Mouse (Mus musculus) limb, embryonic 11.5 days (tissue): ENCODE results near the gene Tmem184b. TPM values are rescaled to one million over a fixed set of nuclear protein-coding genes. Genes with fewer than 3 reads are reported as not detected.

ENCODE experiments used
- ATAC-seq: fragments of 200-750 bp; cut with Nextera tagmentation; 2 replicates; pipeline ENCODE4 v1.8.0; 2017; ENCODE audit warnings: low read depth; ENCODE audit not compliant: insufficient number of reproducible peaks, low FRiP score, low TSS enrichment
- DNase-seq: peaks from one replicate; pipeline ENCODE4 v3.0.0-alpha.2; 2015; ENCODE audit warnings: low spot score
- H3K27ac ChIP-seq: fragments of 300-500 bp; sonication (generic); replicated peaks from 2 replicates; pipeline ENCODE4 v1.5.1; 2014; ENCODE audit warnings: low read depth, mild to moderate bottlenecking, low read length
- H3K27me3 ChIP-seq: fragments of 300-500 bp; sonication (generic); 2 replicates; pipeline ENCODE4 v1.6.1; 2014; ENCODE audit warnings: mild to moderate bottlenecking, low read length, mixed read lengths; ENCODE audit not compliant: control insufficient read depth, insufficient read depth
- H3K36me3 ChIP-seq: fragments of 300-500 bp; sonication (generic); 2 replicates; pipeline ENCODE4 v1.6.1; 2014; ENCODE audit warnings: mild to moderate bottlenecking, low read length, moderate library complexity, mixed read lengths; ENCODE audit not compliant: control insufficient read depth, insufficient read depth
- H3K4me1 ChIP-seq: fragments of 300-500 bp; sonication (generic); 2 replicates; pipeline ENCODE4 v1.6.1; 2014; ENCODE audit warnings: low read length, mixed read lengths; ENCODE audit not compliant: control insufficient read depth, insufficient read depth
- H3K4me2 ChIP-seq: fragments of 300-500 bp; sonication (generic); 2 replicates; pipeline ENCODE4 v1.6.1; 2014; ENCODE audit warnings: low read depth, mild to moderate bottlenecking, moderate library complexity; ENCODE audit not compliant: severe bottlenecking
- H3K4me3 ChIP-seq: fragments of 300-500 bp; sonication (generic); 2 replicates; pipeline ENCODE4 v1.5.1; 2014; ENCODE audit warnings: low read depth, low read length
- H3K9ac ChIP-seq: fragments of 300-500 bp; sonication (generic); 2 replicates; pipeline ENCODE4 v1.6.1; 2014; ENCODE audit warnings: mild to moderate bottlenecking, low read length
- H3K9me3 ChIP-seq: fragments of 300-500 bp; sonication (generic); 2 replicates; pipeline ENCODE4 v1.6.1; 2016; ENCODE audit warnings: low read length; ENCODE audit not compliant: control insufficient read depth
- WGBS: fragments of 180-500 bp; shearing (Covaris S2); extraction: QIAGEN DNeasy Blood & Tissue Kit; methylation state at CpG from one replicate; pipeline ENCODE4 v1.1.7; 2014; 5-methylcytosine and 5-hydroxymethylcytosine counted together
- polyA plus RNA-seq: library from polyadenylated mRNA; unstranded; fragments of >200 nt; fragmentation: Nextera tagmentation; extraction: Ambion mirVana; gene quantifications from 2 replicates; pipeline ENCODE4 v1.2.1, GENCODE M21; 2014

Gene Tmem184b
- polyA plus RNA-seq, 1 experiment from 2014 or later: 50.4 TPM

DNA sequence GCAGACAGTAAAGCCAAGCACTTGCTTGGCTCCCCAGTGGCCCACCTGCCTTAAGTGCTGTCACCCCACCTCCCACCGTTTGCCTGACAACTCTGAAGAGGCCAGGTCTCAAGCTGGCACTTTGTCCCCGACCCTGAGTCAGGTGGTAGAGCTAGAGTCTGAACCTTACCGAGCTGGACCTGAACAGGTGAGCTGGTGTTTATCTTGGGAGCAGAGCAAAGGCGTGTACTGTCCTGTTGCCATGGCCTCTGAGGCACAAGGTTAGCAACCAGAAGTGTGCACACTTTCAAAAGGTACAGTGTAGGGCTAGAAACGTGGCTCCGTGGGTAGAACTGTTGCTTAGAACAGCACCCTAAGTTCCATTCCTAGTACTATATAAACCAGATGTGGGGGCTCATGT is 15.2 kb downstream of the Tmem184b start:
- no peak for ATAC-seq
- Histone ChIP-seq H3K36me3 (no peaks in the 10 kb centered on the region), H3K9me3 (no peaks in the 10 kb centered on the region), H3K4me1 (peaks cover 5% of the 10 kb centered on the region), H3K27me3 (no peaks in the 10 kb centered on the region), H3K4me3 (no peak overlapping the region), H3K27ac (no peak overlapping the region), H3K4me2 (no peak overlapping the region), H3K9ac (no peak overlapping the region)
- 79% methylated on average over 6 of the region's 6 CpGs for WGBS
- DNase-seq: no peak

DNA sequence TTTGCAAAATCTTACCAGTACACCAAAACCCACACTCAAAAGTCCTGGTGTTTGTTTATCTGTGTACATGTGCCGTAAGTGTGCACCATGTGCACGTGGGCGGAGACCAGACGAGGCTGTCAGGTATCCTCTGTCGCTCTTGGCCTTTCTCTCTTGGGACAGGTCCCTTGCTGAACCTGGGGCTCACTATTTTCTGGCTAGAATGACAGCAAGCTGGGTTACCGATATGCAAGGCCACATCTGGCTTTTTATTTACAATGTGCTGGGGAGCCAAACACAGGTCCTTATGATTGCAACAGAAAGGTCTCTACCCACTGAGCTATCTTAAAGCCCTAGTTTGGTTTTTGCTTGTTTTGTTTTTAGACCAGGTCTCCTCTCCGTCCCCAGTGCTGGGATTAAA is 15.8 kb downstream of the Tmem184b start:
- Histone ChIP-seq H3K9me3 (no peaks in the 10 kb centered on the region), H3K27me3 (no peaks in the 10 kb centered on the region), H3K36me3 (no peaks in the 10 kb centered on the region), H3K4me3 (no peak overlapping the region), H3K27ac (no peak overlapping the region), H3K9ac (no peak overlapping the region), H3K4me1 (peaks cover under 1% of the 10 kb centered on the region), H3K4me2 (no peak overlapping the region)
- WGBS: 85% methylated on average over 7 of the region's 7 CpGs
- no peak for ATAC-seq
- no peak for DNase-seq

DNA sequence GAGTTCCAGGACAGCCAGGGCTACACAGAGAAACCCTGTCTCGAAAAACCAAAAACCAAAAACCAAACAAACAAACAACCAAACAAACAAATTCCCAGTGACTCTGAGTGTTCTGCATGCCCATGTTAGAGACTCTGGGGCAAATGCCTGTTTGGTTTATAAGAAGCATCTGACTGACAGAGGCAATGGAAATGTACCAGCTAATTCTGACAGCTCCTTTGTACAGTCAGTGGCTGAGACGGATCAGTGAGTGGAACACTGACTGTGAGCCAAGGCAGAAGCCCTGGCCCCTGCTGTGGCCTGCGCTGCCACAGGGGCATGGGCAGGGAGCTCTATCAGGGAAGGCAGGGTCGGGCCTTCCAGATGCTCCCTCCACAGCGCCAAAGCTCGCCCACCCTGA is 16.3 kb downstream of the Tmem184b start:
- no peaks in the 10 kb centered on the region for H3K9me3 ChIP-seq
- H3K27me3 ChIP-seq: no peaks in the 10 kb centered on the region
- no peaks in the 10 kb centered on the region; the same call in none of the 2 replicates for H3K4me1 ChIP-seq
- H3K4me2 ChIP-seq: no peak overlapping the region
- WGBS: 80% methylated on average over 6 of the region's 6 CpGs
- H3K27ac ChIP-seq: no peak overlapping the region
- ATAC-seq (no peak), DNase-seq (no peak)
- no peak overlapping the region for H3K9ac ChIP-seq
- H3K36me3 ChIP-seq: no peaks in the 10 kb centered on the region
- H3K4me3 ChIP-seq: no peak overlapping the region

DNA sequence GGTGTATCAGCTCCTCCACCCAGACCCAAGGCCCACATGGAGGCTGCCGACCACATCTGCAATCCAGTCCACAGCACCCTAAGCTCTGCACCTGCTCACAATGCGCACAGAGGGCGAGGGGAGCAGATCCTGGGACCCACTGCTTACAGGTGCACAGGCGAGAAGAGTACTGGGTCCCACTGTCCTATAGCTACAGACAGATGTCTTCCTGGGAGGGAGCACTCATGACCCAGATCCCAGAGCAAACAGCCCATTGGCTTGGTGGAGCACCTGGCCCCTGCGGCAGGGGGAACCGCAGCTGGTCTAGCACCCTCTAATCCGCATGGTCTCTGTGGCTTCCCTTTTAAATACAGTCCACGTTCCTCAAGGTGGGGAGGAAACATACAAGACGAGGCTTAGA is 21.7 kb downstream of the Tmem184b start:
- no peaks in the 10 kb centered on the region for H3K4me1 ChIP-seq
- ATAC-seq (no peak), DNase-seq (no peak)
- H3K9ac ChIP-seq: no peak overlapping the region
- no peak overlapping the region for H3K4me3 ChIP-seq
- H3K9me3 ChIP-seq: no peaks in the 10 kb centered on the region
- H3K36me3 ChIP-seq: peaks cover 4% of the 10 kb centered on the region
- no peaks in the 10 kb centered on the region for H3K27me3 ChIP-seq
- H3K4me2 ChIP-seq: no peak overlapping the region
- H3K27ac ChIP-seq: no peak overlapping the region
- WGBS: 85% methylated on average over 9 of the region's 9 CpGs

DNA sequence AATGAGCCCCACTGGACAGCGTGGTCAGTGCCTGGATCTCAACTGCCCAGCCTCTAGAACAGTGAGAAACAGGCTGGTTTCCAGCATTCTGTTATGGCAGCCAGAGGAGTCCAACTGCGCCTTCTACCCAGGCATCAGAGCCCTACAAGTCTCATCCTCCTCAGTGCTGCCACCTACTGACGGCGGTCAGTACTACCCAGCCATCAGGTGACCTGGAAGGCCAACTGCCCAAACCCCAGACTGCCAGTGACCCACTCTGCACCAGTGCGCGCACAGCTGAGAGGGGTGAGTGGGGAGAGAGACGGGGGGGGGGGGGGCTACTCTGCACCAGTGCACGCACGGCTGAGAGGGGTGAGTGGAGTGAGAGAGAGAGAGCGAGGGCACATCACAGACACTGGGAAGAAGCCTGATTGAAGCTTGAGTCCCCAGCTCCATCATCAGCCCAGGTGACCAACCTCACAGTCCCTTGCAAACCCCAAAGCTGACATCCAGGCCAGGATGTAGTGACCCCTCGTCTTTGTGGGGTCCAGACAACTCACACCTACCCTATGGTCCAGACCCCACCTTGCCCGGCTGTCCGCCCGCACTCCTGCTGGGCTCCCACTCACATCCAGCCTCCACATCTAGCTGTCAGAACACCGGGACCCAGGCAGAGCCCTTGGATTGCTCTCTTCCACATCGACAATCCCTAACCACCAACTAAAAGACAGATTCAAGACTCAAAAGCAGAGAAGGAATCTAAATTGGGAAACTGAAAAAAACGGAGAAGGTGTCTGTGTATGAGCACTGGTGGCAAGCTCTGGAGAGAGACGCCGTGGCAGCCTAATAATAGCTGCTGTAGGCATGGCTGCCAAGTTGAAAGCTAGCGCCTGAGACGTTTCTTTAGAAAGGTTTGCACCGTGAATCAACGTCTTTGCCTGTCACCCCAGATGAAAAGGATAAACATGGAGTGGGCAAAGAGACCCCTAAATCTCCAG is 22.6 kb downstream of the Tmem184b start:
- no peak overlapping the region for H3K4me2 ChIP-seq
- H3K27me3 ChIP-seq: no peaks in the 10 kb centered on the region
- H3K4me1 ChIP-seq: no peaks in the 10 kb centered on the region
- H3K9me3 ChIP-seq: no peaks in the 10 kb centered on the region
- H3K9ac ChIP-seq: no peak overlapping the region
- no peak overlapping the region for H3K27ac ChIP-seq
- DNase-seq (peak; percentile 90), ATAC-seq (peak; percentile 68; the same call in 1 of the 2 replicates)
- peaks cover 4% of the 10 kb centered on the region for H3K36me3 ChIP-seq
- WGBS: 55% methylated on average over 23 of the region's 23 CpGs
- no peak overlapping the region for H3K4me3 ChIP-seq

DNA sequence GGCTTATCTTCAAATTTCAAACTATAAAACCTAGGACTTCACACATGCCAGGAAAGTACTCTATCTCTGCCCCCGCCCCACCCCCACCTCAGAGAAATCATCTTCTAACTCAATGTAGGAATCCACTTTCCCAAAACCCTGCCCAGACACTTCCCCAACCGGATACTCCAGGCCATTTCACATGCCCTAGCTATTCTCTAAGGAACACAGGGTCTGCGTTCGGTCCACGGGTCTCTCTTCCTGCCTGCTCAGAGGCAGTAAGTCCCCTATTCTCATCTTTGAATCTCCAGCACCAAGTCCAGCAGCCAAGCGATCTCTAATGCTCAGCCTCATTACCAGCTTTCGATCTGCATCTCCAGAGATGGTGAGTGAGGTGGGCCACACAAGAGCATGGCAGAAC is 23.7 kb downstream of the Tmem184b start:
- peaks cover 4% of the 10 kb centered on the region for H3K36me3 ChIP-seq

DNA sequence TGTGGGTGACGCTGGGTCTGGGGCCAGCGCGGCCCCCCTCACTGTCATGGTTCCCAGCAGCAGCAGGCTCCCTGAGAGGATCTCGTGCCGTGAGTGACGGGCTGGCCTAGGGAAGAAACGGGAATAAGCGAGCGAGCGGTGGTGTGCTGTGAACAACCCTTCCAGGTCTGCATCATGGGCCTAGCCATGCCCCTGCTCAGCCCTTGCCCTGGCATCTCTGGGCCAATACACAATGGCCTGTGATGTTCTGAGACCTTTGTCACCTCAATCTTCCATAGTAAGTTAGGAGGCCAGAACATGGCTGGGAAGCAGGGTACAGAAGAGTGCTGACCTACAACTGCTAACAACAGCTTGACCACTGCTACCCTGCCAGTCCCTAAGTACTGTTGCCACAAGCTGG is 24.8 kb downstream of the Tmem184b start:
- no peak for ATAC-seq
- Histone ChIP-seq H3K4me2 (no peak overlapping the region), H3K4me3 (no peak overlapping the region), H3K27me3 (no peaks in the 10 kb centered on the region), H3K9me3 (no peaks in the 10 kb centered on the region), H3K9ac (no peak overlapping the region), H3K27ac (no peak overlapping the region), H3K4me1 (no peaks in the 10 kb centered on the region), H3K36me3 (peaks cover 4% of the 10 kb centered on the region)
- DNase-seq: no peak
- 93% methylated on average over 10 of the region's 10 CpGs for WGBS

More for the DNA sequence above, 23.7 kb downstream of the Tmem184b start:
- Histone ChIP-seq H3K9ac (no peak overlapping the region), H3K9me3 (no peaks in the 10 kb centered on the region), H3K4me3 (no peak overlapping the region), H3K4me1 (no peaks in the 10 kb centered on the region), H3K27me3 (no peaks in the 10 kb centered on the region), H3K27ac (no peak overlapping the region), H3K4me2 (no peak overlapping the region)
- no peak for ATAC-seq
- no peak for DNase-seq
- 92% methylated on average over 7 of the region's 7 CpGs for WGBS

DNA sequence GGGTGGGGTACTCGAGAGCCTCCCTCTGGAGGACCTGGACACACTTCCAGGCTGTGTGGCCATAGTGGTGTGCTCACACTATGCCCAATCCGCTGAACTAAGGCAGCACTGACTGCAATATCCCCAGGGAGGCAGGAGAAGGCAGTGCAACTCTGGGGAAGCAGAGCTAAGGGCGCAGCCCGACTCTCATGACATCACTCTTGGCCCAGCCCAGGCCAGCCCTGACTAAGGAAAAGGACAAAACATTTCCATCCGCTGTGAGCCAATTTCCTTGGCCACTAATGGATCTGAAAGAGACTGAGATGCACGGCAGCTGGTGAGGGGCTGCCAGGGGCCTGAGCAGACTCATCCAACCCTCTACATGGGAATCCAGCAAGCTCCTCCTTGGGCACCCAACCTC is 25.7 kb downstream of the Tmem184b start:
- no peak for ATAC-seq
- H3K27ac ChIP-seq: no peak overlapping the region
- peaks cover 4% of the 10 kb centered on the region for H3K36me3 ChIP-seq
- H3K4me1 ChIP-seq: no peaks in the 10 kb centered on the region
- H3K4me2 ChIP-seq: no peak overlapping the region
- no peaks in the 10 kb centered on the region for H3K27me3 ChIP-seq
- 89% methylated on average over 6 of the region's 6 CpGs for WGBS
- no peak overlapping the region for H3K4me3 ChIP-seq
- no peak for DNase-seq
- H3K9me3 ChIP-seq: no peaks in the 10 kb centered on the region
- no peak overlapping the region for H3K9ac ChIP-seq
